Mouse (Mus musculus) gastrocnemius, postnatal 25 days (tissue): Measurements from ENCODE around the gene Gm47283. TPM values are rescaled to one million over a fixed set of nuclear protein-coding genes. Genes with fewer than 3 reads are reported as not detected.

ENCODE experiments used
- total RNA-seq, 2 experiments: library from RNA; stranded (reverse); gene quantifications; 1 replicate in 1 of 2; 2 replicates in 1 of 2; pipeline ENCODE4 v1.2.3; 2021

Gene Gm47283
- total RNA-seq, 2 experiments from 2014 or later: not detected

Other genes starting within 250 kb of the Gm47283 start
- not detected for gene Gm21860, start 29.9 kb upstream of the Gm47283 start, total RNA-seq
- not detected for gene Gm21748, start 54.4 kb downstream of the Gm47283 start, total RNA-seq